Mouse (Mus musculus): ENCODE results near the gene A030005L19Rik. TPM values are rescaled to one million over a fixed set of nuclear protein-coding genes. Genes with fewer than 3 reads are reported as not detected.

The A030005L19Rik gene
- 3.5 TPM for total RNA-seq (2023)

GRCm38 (mm10) chr1:82913025-82913424 is at the start of gene A030005L19Rik:
A030005L19Rik (plus strand) TSS chr1:82913325.

GRCm38 (mm10) chr1:82924650-82925049 is 11.5 kb downstream of the A030005L19Rik start, which contains the start of gene A030014E15Rik:
A030014E15Rik (plus strand) TSS chr1:82924917.

GRCm38 (mm10) chr1:82931326-82931725 is 18.2 kb downstream of the A030005L19Rik start, which contains the start of gene Gm6217:
Gm6217 (minus strand) TSS chr1:82931399.

GRCm38 (mm10) chr1:82943295-82943694 is 30.2 kb downstream of the A030005L19Rik start, which contains the start of gene A030003K21Rik:
A030003K21Rik (minus strand) TSS chr1:82943388.

GRCm38 (mm10) chr1:82955913-82956312 is 42.8 kb downstream of the A030005L19Rik start, which contains the start of gene Gm7544:
Gm7544 (minus strand) TSS chr1:82956013.

GRCm38 (mm10) chr1:82959870-82960385 is 46.8 kb downstream of the A030005L19Rik start, which contains the start of gene Gm47955:
Gm47955 (plus strand) TSS chr1:82960286.

Other genes with a start within 250 kb of the A030005L19Rik start
- gene Mff, start 188.4 kb upstream of the A030005L19Rik start, total RNA-seq (2023): 111 TPM
- not detected for gene Tm4sf20, start 144.9 kb upstream of the A030005L19Rik start, total RNA-seq (2023)
- not detected for gene Gm47791, start 142.1 kb upstream of the A030005L19Rik start, total RNA-seq (2023)
- gene Agfg1, start 73.8 kb upstream of the A030005L19Rik start, total RNA-seq (2023): 84.8 TPM
- not detected for gene A030014E15Rik, start 11.6 kb downstream of the A030005L19Rik start, total RNA-seq (2023)
- not detected for gene Gm6217, start 18.1 kb downstream of the A030005L19Rik start, total RNA-seq (2023)
- gene A030003K21Rik, start 30.1 kb downstream of the A030005L19Rik start, total RNA-seq (2023): not detected
- gene Gm7544, start 42.7 kb downstream of the A030005L19Rik start, total RNA-seq (2023): not detected
- not detected for gene Gm47955, start 47.0 kb downstream of the A030005L19Rik start, total RNA-seq (2023)
- gene Gm47959, start 87.2 kb downstream of the A030005L19Rik start, total RNA-seq (2023): not detected
- gene Slc19a3, start 125.1 kb downstream of the A030005L19Rik start, total RNA-seq (2023): not detected
- gene Krtap28-10, start 129.2 kb downstream of the A030005L19Rik start, total RNA-seq (2023): not detected
- gene Gm47969, start 131.6 kb downstream of the A030005L19Rik start, total RNA-seq (2023): not detected
- gene A030005K14Rik, start 146.1 kb downstream of the A030005L19Rik start, total RNA-seq (2023): not detected
- gene Krtap28-13, start 147.6 kb downstream of the A030005L19Rik start, total RNA-seq (2023): not detected
- not detected for gene Ccl20, start 203.4 kb downstream of the A030005L19Rik start, total RNA-seq (2023)
- not detected for gene Daw1, start 246.4 kb downstream of the A030005L19Rik start, total RNA-seq (2023)